Mouse (Mus musculus) heart, adult 2 months (tissue): ENCODE measurements around the gene Ccdc13. TPM values are rescaled to one million over a fixed set of nuclear protein-coding genes. Genes with fewer than 3 reads are reported as not detected.

ENCODE experiments used
- DNase-seq, 2 experiments: peaks; one replicate each; pipeline ENCODE4 v3.0.0; 2021
- H3K27ac ChIP-seq: fragments of 200-600 bp; 2 replicates; pipeline ENCODE4 v1.8.1; 2022
- H3K27me3 ChIP-seq: fragments of 200-500 bp; 2 replicates; pipeline ENCODE4 v1.6.1; 2012; ENCODE audit warnings: mild to moderate bottlenecking, low read length, inconsistent platforms, mixed read lengths; ENCODE audit not compliant: control insufficient read depth, insufficient read depth
- H3K36me3 ChIP-seq: fragments of 200-500 bp; 2 replicates; pipeline ENCODE4 v1.6.1; 2012; ENCODE audit warnings: low read length, inconsistent platforms; ENCODE audit not compliant: control insufficient read depth, insufficient read depth
- H3K4me1 ChIP-seq: fragments of 200-500 bp; 2 replicates; pipeline ENCODE4 v1.6.1; 2011; ENCODE audit warnings: low read length; ENCODE audit not compliant: control insufficient read depth, insufficient read depth
- H3K4me3 ChIP-seq: fragments of 200-600 bp; 2 replicates; pipeline ENCODE4 v1.8.1; 2022
- H3K79me2 ChIP-seq: fragments of 200-500 bp; replicated peaks from 2 replicates; pipeline ENCODE4 v1.6.1; 2012; ENCODE audit warnings: mild to moderate bottlenecking, inconsistent platforms, low read length, moderate library complexity, mixed read lengths; ENCODE audit not compliant: control insufficient read depth, insufficient read depth
- H3K9ac ChIP-seq: fragments of 200-500 bp; 2 replicates; pipeline ENCODE4 v1.6.1; 2012; ENCODE audit warnings: low read depth, mild to moderate bottlenecking, control low read depth, inconsistent platforms, low read length, mixed read lengths
- CTCF ChIP-seq: fragments of 200-600 bp; IDR thresholded peaks from 2 replicates; pipeline ENCODE4 v1.8.1; 2022; ENCODE audit warnings: antibody characterized with exemption, mild to moderate bottlenecking, moderate library complexity
- EP300 ChIP-seq: fragments of 200-500 bp; IDR thresholded peaks from 2 replicates; pipeline ENCODE4 v1.6.1; 2011; ENCODE audit warnings: low read depth, low read length, control low read depth; ENCODE audit not compliant: insufficient read depth
- POLR2A ChIP-seq: fragments of 200-500 bp; IDR thresholded peaks from 2 replicates; pipeline ENCODE4 v1.6.1; 2011; ENCODE audit warnings: mild to moderate bottlenecking, low read depth, low read length, control low read depth; ENCODE audit not compliant: insufficient read depth
- WGBS: fragments of 180-500 bp; shearing (Covaris S2); methylation state at CpG from one replicate; pipeline ENCODE4 v1.1.7; 2018; 5-methylcytosine and 5-hydroxymethylcytosine counted together
- intact Hi-C: fragments of 180-260 bp; cut with DNase I; formaldehyde crosslinking; loops from one replicate; pipeline ENCODE4 v1.15.1; 2025
- polyA plus RNA-seq: library from polyadenylated mRNA; depleted of rRNA; stranded (reverse); fragments of >200 nt; gene quantifications from 2 replicates; pipeline ENCODE4 v1.2.3, GENCODE M21; 2012
- total RNA-seq, 2 experiments: library from RNA; stranded (reverse); gene quantifications; 2 replicates each; pipeline ENCODE4 v1.2.3; 2021

Ccdc13 gene
- total and polyA plus RNA-seq, 3 experiments, result 0.49 TPM; not detected in 2

GRCm38 (mm10) chr9:121791206-121791605, 48.1 kb downstream of the Ccdc13 start:
- H3K27ac ChIP-seq, result peak overlapping the region; percentile 95
- 7% methylated on average over 5 of the region's 5 CpGs for WGBS

GRCm38 (mm10) chr9:121786359-121786758, 52.9 kb downstream of the Ccdc13 start:
- intact Hi-C loops, result no loop called here
- WGBS, result 83% methylated on average over 2 of the region's 2 CpGs
- TF ChIP-seq EP300, result no peak
- no peak for TF ChIP-seq CTCF
- no peak for TF ChIP-seq POLR2A
- no peaks in the 10 kb centered on the region for H3K36me3 ChIP-seq
- no peaks in the 10 kb centered on the region for H3K27me3 ChIP-seq
- H3K4me3 ChIP-seq, result no peak overlapping the region
- H3K27ac ChIP-seq, result no peak overlapping the region
- DNase-seq, result no peak
- no peaks in the 10 kb centered on the region for H3K79me2 ChIP-seq
- H3K9ac ChIP-seq, result no peak overlapping the region
- no peaks in the 10 kb centered on the region for H3K4me1 ChIP-seq

More at GRCm38 (mm10) chr9:121791206-121791605, 48.1 kb downstream of the Ccdc13 start:
- peak overlapping the region; percentile 75 for H3K9ac ChIP-seq
- DNase-seq, result peak; percentile 75 to 85
- peaks cover 5% of the 10 kb centered on the region; the same call in 1 of the 2 replicates for H3K4me1 ChIP-seq
- H3K36me3 ChIP-seq, result no peaks in the 10 kb centered on the region
- intact Hi-C loops, result loop anchor here (2.0 kb wide), 1 partner anchor 14 kb away; the partner anchor contains the start of gene Klhl40
- H3K4me3 ChIP-seq, result peak overlapping the region; percentile 48
- no peaks in the 10 kb centered on the region for H3K79me2 ChIP-seq
- H3K27me3 ChIP-seq, result no peaks in the 10 kb centered on the region
- TF ChIP-seq EP300 (0 out of 2 replicates have a peak, but pooled peaks have one; percentile 30), CTCF (no peak), POLR2A (peak; percentile 46; the same call in 1 of the 2 replicates)

GRCm38 (mm10) chr9:121785261-121785660, 54.0 kb downstream of the Ccdc13 start:
- Histone ChIP-seq H3K9ac (no peak overlapping the region), H3K4me1 (no peaks in the 10 kb centered on the region), H3K4me3 (no peak overlapping the region), H3K27ac (no peak overlapping the region), H3K36me3 (no peaks in the 10 kb centered on the region), H3K79me2 (no peaks in the 10 kb centered on the region), H3K27me3 (no peaks in the 10 kb centered on the region)
- intact Hi-C loops, result no loop called here
- TF ChIP-seq CTCF, result no peak
- TF ChIP-seq EP300, result no peak
- no peak for TF ChIP-seq POLR2A
- WGBS, result 75% methylated on average over 8 of the region's 8 CpGs
- no peak for DNase-seq

GRCm38 (mm10) chr9:121784801-121785200, 54.5 kb downstream of the Ccdc13 start:
- Histone ChIP-seq H3K27ac (no peak overlapping the region), H3K4me1 (no peaks in the 10 kb centered on the region), H3K9ac (no peak overlapping the region), H3K4me3 (no peak overlapping the region), H3K79me2 (no peaks in the 10 kb centered on the region), H3K27me3 (no peaks in the 10 kb centered on the region), H3K36me3 (no peaks in the 10 kb centered on the region)
- no peak for DNase-seq
- TF ChIP-seq EP300 (no peak), CTCF (no peak), POLR2A (no peak)
- WGBS, result 68% methylated on average over 12 of the region's 12 CpGs
- intact Hi-C loops, result no loop called here

- peak overlapping the region; percentile 4 for H3K4me3 ChIP-seq
- peaks cover 4% of the 10 kb centered on the region for H3K4me1 ChIP-seq
- WGBS, result 12% methylated on average over 54 of the region's 54 CpGs
- peak overlapping the region; percentile 43 for H3K9ac ChIP-seq
- no peak overlapping the region; the same call in 1 of the 2 replicates for H3K27ac ChIP-seq
- intact Hi-C loops, result loop anchor here (5.0 kb wide), 1 partner anchor 44 kb away; no protein-coding TSS in a partner anchor
- no peak for TF ChIP-seq POLR2A
- TF ChIP-seq CTCF, result peak; percentile 29
- no peaks in the 10 kb centered on the region for H3K27me3 ChIP-seq
- DNase-seq, result peak in 1 of 2 experiments; percentile 38
- H3K36me3 ChIP-seq, result no peaks in the 10 kb centered on the region; the same call in 1 of the 2 replicates
- H3K79me2 ChIP-seq, result no peaks in the 10 kb centered on the region
Measured at GRCm38 (mm10) chr9:121778066-121778624, 61.1 kb downstream of the Ccdc13 start.

- H3K27me3 ChIP-seq, result no peaks in the 10 kb centered on the region
- WGBS, result 10% methylated on average over 30 of the region's 30 CpGs
- H3K9ac ChIP-seq, result peak within 1 kb of the TSS; percentile 62
- intact Hi-C loops, result loop anchor here (2.0 to 5.0 kb wide), 2 partner anchors 13 to 45 kb away; no protein-coding TSS in a partner anchor
- peak; percentile 30; the same call in 1 of the 2 replicates for TF ChIP-seq POLR2A
- TF ChIP-seq CTCF, result no peak
- H3K36me3 ChIP-seq, result no peaks in the 10 kb centered on the region; the same call in 1 of the 2 replicates
- peak; percentile 41 to 49 for DNase-seq
- peak within 1 kb of the TSS; percentile 86 for H3K27ac ChIP-seq
- H3K4me3 ChIP-seq, result peak within 1 kb of the TSS; percentile 4
- no peaks in the 10 kb centered on the region for H3K79me2 ChIP-seq
- peaks cover 4% of the 10 kb centered on the region for H3K4me1 ChIP-seq
Measured at GRCm38 (mm10) chr9:121777484-121778065, 61.7 kb downstream of the Ccdc13 start, which contains the start of gene Klhl40. Gene Klhl40, plus strand, starts transcription at chr9:121777607.
